Mouse (Mus musculus) forebrain, embryonic 16.5 days (tissue): ENCODE data around the gene Gm26558. TPM values are rescaled to one million over a fixed set of nuclear protein-coding genes. Genes with fewer than 3 reads are reported as not detected.

ENCODE experiments used
- ATAC-seq: fragments of 200-750 bp; cut with Nextera tagmentation; 2 replicates; pipeline ENCODE4 v1.8.0; 2017; ENCODE audit warnings: mild to moderate bottlenecking, moderate library complexity
- H3K27ac ChIP-seq: fragments of 300-500 bp; sonication (generic); 2 replicates; pipeline ENCODE4 v1.5.1; 2014; ENCODE audit warnings: low read length, control low read depth
- H3K27me3 ChIP-seq: fragments of 300-500 bp; sonication (generic); replicated peaks from 2 replicates; pipeline ENCODE4 v1.6.1; 2014; ENCODE audit warnings: low read length; ENCODE audit not compliant: control insufficient read depth, insufficient read depth
- H3K36me3 ChIP-seq: fragments of 300-500 bp; sonication (generic); 2 replicates; pipeline ENCODE4 v1.6.1; 2014; ENCODE audit not compliant: control insufficient read depth, insufficient read depth
- H3K4me1 ChIP-seq: fragments of 300-500 bp; sonication (generic); replicated peaks from 2 replicates; pipeline ENCODE4 v1.6.1; 2014; ENCODE audit warnings: low read length; ENCODE audit not compliant: control insufficient read depth, insufficient read depth
- H3K4me2 ChIP-seq: fragments of 300-500 bp; sonication (generic); 2 replicates; pipeline ENCODE4 v1.6.1; 2014; ENCODE audit warnings: mild to moderate bottlenecking, low read length, control low read depth
- H3K4me3 ChIP-seq: fragments of 300-500 bp; sonication (generic); replicated peaks from 2 replicates; pipeline ENCODE4 v1.5.1; 2014; ENCODE audit warnings: mild to moderate bottlenecking, low read length, control low read depth
- H3K9ac ChIP-seq: fragments of 300-500 bp; sonication (generic); replicated peaks from 2 replicates; pipeline ENCODE4 v1.6.1; 2014; ENCODE audit warnings: low read depth, low read length, control low read depth
- H3K9me3 ChIP-seq: fragments of 300-500 bp; sonication (generic); 2 replicates; pipeline ENCODE4 v1.6.1; 2016; ENCODE audit warnings: low read length; ENCODE audit not compliant: control insufficient read depth
- WGBS: fragments of 180-500 bp; shearing (Covaris S2); extraction: QIAGEN DNeasy Blood & Tissue Kit; methylation state at CpG from one replicate; pipeline ENCODE4 v1.1.7; 2014; 5-methylcytosine and 5-hydroxymethylcytosine counted together
- polyA plus RNA-seq: library from polyadenylated mRNA; unstranded; fragments of >200 nt; fragmentation: Nextera tagmentation; extraction: Ambion mirVana; gene quantifications from 2 replicates; pipeline ENCODE4 v1.2.1, GENCODE M21; 2015

The Gm26558 gene
- polyA plus RNA-seq, 1 experiment from 2014 or later = 3.8 TPM

- Histone ChIP-seq H3K4me3 (no peak overlapping the region), H3K4me2 (no peak overlapping the region), H3K36me3 (no peaks in the 10 kb centered on the region), H3K27ac (no peak overlapping the region), H3K9ac (no peak overlapping the region), H3K9me3 (no peaks in the 10 kb centered on the region), H3K27me3 (no peaks in the 10 kb centered on the region), H3K4me1 (peaks cover 7% of the 10 kb centered on the region; the same call in 1 of the 2 replicates)
- ATAC-seq = no peak
- WGBS = 86% methylated on average over 1 of the region's 1 CpGs
Measured at GRCm38 (mm10) chr2:70632412-70632811, 29.5 kb downstream of the Gm26558 start.

GRCm38 (mm10) chr2:70631321-70631720 lies 30.6 kb downstream of the Gm26558 start:
- H3K9me3 ChIP-seq = no peaks in the 10 kb centered on the region
- H3K27ac ChIP-seq = no peak overlapping the region
- no peak overlapping the region for H3K4me3 ChIP-seq
- 94% methylated on average over 1 of the region's 1 CpGs for WGBS
- no peak overlapping the region for H3K4me2 ChIP-seq
- H3K36me3 ChIP-seq = no peaks in the 10 kb centered on the region
- H3K4me1 ChIP-seq = peaks cover 7% of the 10 kb centered on the region; the same call in 1 of the 2 replicates
- H3K27me3 ChIP-seq = no peaks in the 10 kb centered on the region
- no peak for ATAC-seq
- H3K9ac ChIP-seq = no peak overlapping the region

- 78% methylated on average over 3 of the region's 3 CpGs for WGBS
- Histone ChIP-seq H3K4me2 (peak overlapping the region; percentile 43), H3K4me1 (peaks cover 7% of the 10 kb centered on the region; the same call in 1 of the 2 replicates), H3K4me3 (no peak overlapping the region), H3K36me3 (no peaks in the 10 kb centered on the region), H3K27me3 (no peaks in the 10 kb centered on the region), H3K9ac (no peak overlapping the region), H3K9me3 (no peaks in the 10 kb centered on the region), H3K27ac (no peak overlapping the region)
- no peak for ATAC-seq
Measured at GRCm38 (mm10) chr2:70629921-70630320, 32.0 kb downstream of the Gm26558 start.

- Histone ChIP-seq H3K4me1 (peaks cover 7% of the 10 kb centered on the region; the same call in 1 of the 2 replicates), H3K4me3 (peak overlapping the region; percentile 17; the same call in 1 of the 2 replicates), H3K9ac (peak overlapping the region; percentile 9; the same call in 1 of the 2 replicates), H3K27me3 (no peaks in the 10 kb centered on the region), H3K27ac (no peak overlapping the region), H3K36me3 (no peaks in the 10 kb centered on the region), H3K4me2 (peak overlapping the region; percentile 43), H3K9me3 (no peaks in the 10 kb centered on the region)
- ATAC-seq = peak; percentile 86
- 7% methylated on average over 10 of the region's 10 CpGs for WGBS
Measured at GRCm38 (mm10) chr2:70629339-70629761, 32.6 kb downstream of the Gm26558 start.

GRCm38 (mm10) chr2:70628397-70628796 lies 33.5 kb downstream of the Gm26558 start:
- Histone ChIP-seq H3K4me1 (peaks cover 7% of the 10 kb centered on the region; the same call in 1 of the 2 replicates), H3K4me3 (no peak overlapping the region), H3K27ac (no peak overlapping the region), H3K9me3 (no peaks in the 10 kb centered on the region), H3K4me2 (no peak overlapping the region), H3K27me3 (no peaks in the 10 kb centered on the region), H3K36me3 (no peaks in the 10 kb centered on the region), H3K9ac (no peak overlapping the region)
- no peak for ATAC-seq
- whole genome bisulfite sequencing = 96% methylated on average over 12 of the region's 12 CpGs

- no peaks in the 10 kb centered on the region for H3K36me3 ChIP-seq
- no peak overlapping the region for H3K9ac ChIP-seq
- no peak for ATAC-seq
- H3K4me2 ChIP-seq = no peak overlapping the region
- no peaks in the 10 kb centered on the region for H3K27me3 ChIP-seq
- no peaks in the 10 kb centered on the region for H3K9me3 ChIP-seq
- 73% methylated on average over 7 of the region's 7 CpGs for WGBS
- peaks cover 7% of the 10 kb centered on the region; the same call in 1 of the 2 replicates for H3K4me1 ChIP-seq
- no peak overlapping the region for H3K27ac ChIP-seq
- H3K4me3 ChIP-seq = no peak overlapping the region
Measured at GRCm38 (mm10) chr2:70625761-70626160, 36.1 kb downstream of the Gm26558 start.

GRCm38 (mm10) chr2:70622244-70622643 lies 39.7 kb downstream of the Gm26558 start:
- Histone ChIP-seq H3K27me3 (no peaks in the 10 kb centered on the region), H3K4me1 (no peaks in the 10 kb centered on the region), H3K36me3 (no peaks in the 10 kb centered on the region), H3K4me2 (no peak overlapping the region), H3K9me3 (no peaks in the 10 kb centered on the region), H3K9ac (no peak overlapping the region), H3K27ac (no peak overlapping the region), H3K4me3 (no peak overlapping the region)
- WGBS = 76% methylated on average over 4 of the region's 4 CpGs
- ATAC-seq = no peak

- peak; percentile 63; the same call in 1 of the 2 replicates for ATAC-seq
- WGBS = 9% methylated on average over 6 of the region's 6 CpGs
Measured at GRCm38 (mm10) chr2:70620225-70620624, 41.7 kb downstream of the Gm26558 start.

GRCm38 (mm10) chr2:70619232-70619835 lies 42.6 kb downstream of the Gm26558 start:
- no peaks in the 10 kb centered on the region for H3K9me3 ChIP-seq
- no peak overlapping the region for H3K27ac ChIP-seq
- no peak overlapping the region for H3K4me2 ChIP-seq
- 79% methylated on average over 6 of the region's 6 CpGs for WGBS
- no peak overlapping the region for H3K9ac ChIP-seq
- H3K4me3 ChIP-seq = no peak overlapping the region
- H3K27me3 ChIP-seq = no peaks in the 10 kb centered on the region
- no peak for ATAC-seq
- no peaks in the 10 kb centered on the region for H3K4me1 ChIP-seq
- no peaks in the 10 kb centered on the region for H3K36me3 ChIP-seq

More at GRCm38 (mm10) chr2:70620225-70620624, 41.7 kb downstream of the Gm26558 start:
- H3K9ac ChIP-seq = no peak overlapping the region
- H3K27me3 ChIP-seq = no peaks in the 10 kb centered on the region
- no peak overlapping the region for H3K4me2 ChIP-seq
- H3K4me3 ChIP-seq = no peak overlapping the region
- H3K36me3 ChIP-seq = no peaks in the 10 kb centered on the region
- no peaks in the 10 kb centered on the region for H3K4me1 ChIP-seq
- H3K9me3 ChIP-seq = no peaks in the 10 kb centered on the region
- no peak overlapping the region for H3K27ac ChIP-seq
